Mouse (Mus musculus) hematopoietic stem cell, adult 5-6 weeks (primary cell): ENCODE results near the gene Olfr1189. TPM values are rescaled to one million over a fixed set of nuclear protein-coding genes. Genes with fewer than 3 reads are reported as not detected.
"Not testable (repeated sequence)": the region's sequence is repeated elsewhere in the genome, so short reads cannot be mapped to it uniquely, and the experiment has no call there.

ENCODE experiments used
- ATAC-seq, 2 experiments: fragments of 125-278 bp in 1 of 2; replicated peaks in 1 of 2; 2 replicates each; pipeline ENCODE4 v1.8.0; 2016 to 2017; ENCODE audit warnings: inconsistent platforms in 2 of 2, mild to moderate bottlenecking in 2 of 2, moderate number of reproducible peaks in 2 of 2, low read depth in 1 of 2, moderate TSS enrichment in 1 of 2; ENCODE audit not compliant: low FRiP score in 2 of 2, poor library complexity in 2 of 2, severe bottlenecking in 2 of 2, insufficient read depth in 1 of 2, low TSS enrichment in 1 of 2
- total RNA-seq: library from RNA; stranded (forward); fragments of 172-1452, 232-1000 nt; gene quantifications from 2 replicates; pipeline ENCODE4 v1.2.3, GENCODE M21; 2017

Olfr1189 gene
- total RNA-seq = not detected in 2 replicates

GRCm38 (mm10) chr2:88586154-88586553 lies at the start of gene Olfr1189:
Gene Olfr1189 (plus strand): TSS chr2:88586454.
- no peak for ATAC-seq

GRCm38 (mm10) chr2:88556635-88557034 lies 29.6 kb upstream of the Olfr1189 start, which contains the start of gene Olfr1188:
Gene Olfr1188 (plus strand): TSS chr2:88556935.
- ATAC-seq = no peak

GRCm38 (mm10) chr2:88572696-88573095 lies 13.6 kb upstream of the Olfr1189 start:
- ATAC-seq = not testable (repeated sequence)

GRCm38 (mm10) chr2:88640242-88640641 lies 54.0 kb downstream of the Olfr1189 start, which contains the start of gene Olfr1191-ps1:
Gene Olfr1191-ps1 (plus strand): TSS chr2:88640542.
- not testable (repeated sequence) for ATAC-seq

Other genes with a start within 250 kb of the Olfr1189 start
- not detected in 2 replicates for gene Olfr1176, start 249.7 kb upstream of the Olfr1189 start, total RNA-seq
- gene Olfr1177-ps, start 240.0 kb upstream of the Olfr1189 start, total RNA-seq = not detected in 2 replicates
- gene Olfr1178, start 199.4 kb upstream of the Olfr1189 start, total RNA-seq = not detected in 2 replicates
- not detected in 2 replicates for gene Olfr1179, start 180.0 kb upstream of the Olfr1189 start, total RNA-seq
- gene Olfr1180, start 167.3 kb upstream of the Olfr1189 start, total RNA-seq = not detected in 2 replicates
- not detected in 2 replicates for gene Olfr1181, start 160.3 kb upstream of the Olfr1189 start, total RNA-seq
- gene Gm13757, start 137.3 kb upstream of the Olfr1189 start, total RNA-seq = not detected in 2 replicates
- not detected in 2 replicates for gene Olfr1183, start 131.6 kb upstream of the Olfr1189 start, total RNA-seq
- gene Olfr1184, start 102.9 kb upstream of the Olfr1189 start, total RNA-seq = not detected in 2 replicates
- not detected in 2 replicates for gene Olfr1185-ps1, start 93.1 kb upstream of the Olfr1189 start, total RNA-seq
- not detected in 2 replicates for gene Olfr1186, start 67.9 kb upstream of the Olfr1189 start, total RNA-seq
- gene Olfr1188, start 29.5 kb upstream of the Olfr1189 start, total RNA-seq = not detected in 2 replicates
- gene Olfr1191-ps1, start 54.1 kb downstream of the Olfr1189 start, total RNA-seq = not detected in 2 replicates
- not detected in 2 replicates for gene Olfr1192-ps1, start 62.1 kb downstream of the Olfr1189 start, total RNA-seq
- not detected in 2 replicates for gene Olfr1193, start 89.2 kb downstream of the Olfr1189 start, total RNA-seq
- not detected in 2 replicates for gene Olfr1195, start 102.7 kb downstream of the Olfr1189 start, total RNA-seq
- gene Olfr1196, start 118.1 kb downstream of the Olfr1189 start, total RNA-seq = not detected in 2 replicates
- gene Olfr1197, start 145.9 kb downstream of the Olfr1189 start, total RNA-seq = not detected in 2 replicates
- gene Olfr1198, start 164.9 kb downstream of the Olfr1189 start, total RNA-seq = not detected in 2 replicates
- not detected in 2 replicates for gene Olfr1199, start 174.0 kb downstream of the Olfr1189 start, total RNA-seq
- not detected in 2 replicates for gene Olfr1200, start 184.0 kb downstream of the Olfr1189 start, total RNA-seq
- gene Olfr1201, start 206.6 kb downstream of the Olfr1189 start, total RNA-seq = not detected in 2 replicates
- not detected in 2 replicates for gene Olfr1202, start 228.0 kb downstream of the Olfr1189 start, total RNA-seq
- not detected in 2 replicates for gene Olfr1205, start 243.3 kb downstream of the Olfr1189 start, total RNA-seq